Mouse (Mus musculus): ENCODE measurements around the gene Mocs2.

DNA sequence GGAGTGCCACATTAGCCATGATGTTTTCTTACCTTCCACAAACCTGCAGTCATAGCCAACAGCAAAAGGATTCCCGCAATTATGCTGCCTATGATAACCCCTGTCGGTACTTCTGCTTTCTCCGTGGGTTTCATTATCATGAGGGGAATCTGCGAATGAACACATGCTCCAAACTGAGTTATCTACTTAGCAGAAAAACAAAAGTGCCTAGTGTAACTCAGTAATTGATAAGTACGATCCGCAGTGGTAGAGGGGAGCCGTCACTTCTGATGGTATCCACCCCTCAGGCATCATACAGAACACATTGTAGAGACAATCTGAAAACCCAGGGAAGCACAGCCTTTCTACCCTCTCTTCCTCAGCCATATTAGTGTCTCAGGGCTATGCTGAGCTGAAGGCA, 19.0 kb downstream of the Mocs2 start:
- TF ChIP-seq CTCF (IDR thresholded peaks at IDR 0.05; ENCODE audit: low read depth), result no peak
- no peak for TF ChIP-seq EP300 (optimal IDR thresholded peaks at IDR 0.05)
